Mouse (Mus musculus) testis, adult 2 months (tissue): ENCODE data around the gene Tex45.

ENCODE experiments used
- CTCF ChIP-seq: fragments of 200-500 bp; IDR thresholded peaks from 2 replicates; pipeline ENCODE4 v1.5.1; 2012; ENCODE audit warnings: low read depth, mild to moderate bottlenecking, inconsistent platforms, low read length, moderate library complexity; ENCODE audit not compliant: control insufficient read depth, insufficient read depth, insufficient replicate concordance
- POLR2A ChIP-seq: fragments of 200-500 bp; IDR thresholded peaks from 2 replicates; pipeline ENCODE4 v1.6.1; 2012; ENCODE audit warnings: low read depth, mild to moderate bottlenecking, inconsistent platforms, low read length, moderate library complexity; ENCODE audit not compliant: control insufficient read depth

DNA sequence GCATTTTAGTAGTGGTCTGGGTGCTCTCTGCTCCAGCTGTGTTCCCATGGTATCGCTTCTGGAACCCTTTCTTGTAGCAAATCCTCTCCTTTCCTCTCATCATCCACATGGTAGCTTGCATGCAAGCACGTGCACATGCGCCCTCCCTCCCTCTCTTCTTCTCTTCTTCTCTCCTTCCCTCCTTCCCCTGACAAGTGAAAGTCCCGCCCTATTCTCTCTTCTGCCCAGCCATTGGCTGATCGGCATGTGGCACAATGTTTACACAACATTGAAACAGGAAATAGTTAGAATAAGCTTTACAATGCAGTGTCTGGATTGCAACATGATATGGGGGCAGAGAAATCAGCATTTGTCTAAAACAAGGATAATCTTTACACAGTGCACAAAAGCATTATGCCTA is 10.9 kb downstream of the Tex45 start:
- TF ChIP-seq CTCF (no peak), POLR2A (no peak)
